Mouse (Mus musculus): ENCODE results near the gene Mical3. TPM values are rescaled to one million over a fixed set of nuclear protein-coding genes. Genes with fewer than 3 reads are reported as not detected.

The Mical3 gene
- polyA plus RNA-seq, 1 experiment from 2014 or later: 20.9 TPM

- no peak overlapping the region for H3K4me2 ChIP-seq
- no peak for ATAC-seq
- H3K27ac ChIP-seq: no peak overlapping the region
- H3K27me3 ChIP-seq: no peaks in the 10 kb centered on the region
- no peak overlapping the region for H3K9ac ChIP-seq
- H3K36me3 ChIP-seq (ENCODE audit: poor library complexity, severe bottlenecking): peaks cover 27% of the 10 kb centered on the region
- H3K4me1 ChIP-seq: no peaks in the 10 kb centered on the region
- no peak overlapping the region for H3K4me3 ChIP-seq
- WGBS: 89% methylated on average over 3 of the region's 3 CpGs
- H3K9me3 ChIP-seq (replicated peaks): no peaks in the 10 kb centered on the region
Measured at GRCm38 (mm10) chr6:120964179-120964578, 166.6 kb downstream of the Mical3 start.

GRCm38 (mm10) chr6:120960338-120961030, 170.3 kb downstream of the Mical3 start:
- no peak overlapping the region for H3K9ac ChIP-seq
- H3K36me3 ChIP-seq (ENCODE audit: poor library complexity, severe bottlenecking): peaks cover 51% of the 10 kb centered on the region
- H3K27ac ChIP-seq: no peak overlapping the region
- ATAC-seq: no peak
- no peaks in the 10 kb centered on the region for H3K4me1 ChIP-seq
- no peak overlapping the region for H3K4me3 ChIP-seq
- H3K4me2 ChIP-seq: no peak overlapping the region
- WGBS: 91% methylated on average over 9 of the region's 9 CpGs
- H3K9me3 ChIP-seq (replicated peaks): no peaks in the 10 kb centered on the region
- no peaks in the 10 kb centered on the region for H3K27me3 ChIP-seq

GRCm38 (mm10) chr6:120957331-120957730, 173.5 kb downstream of the Mical3 start:
- Histone ChIP-seq H3K27me3 (no peaks in the 10 kb centered on the region), H3K36me3 (ENCODE audit: poor library complexity, severe bottlenecking) (peaks cover 75% of the 10 kb centered on the region), H3K9ac (no peak overlapping the region), H3K27ac (no peak overlapping the region), H3K9me3 (replicated peaks) (no peaks in the 10 kb centered on the region), H3K4me3 (no peak overlapping the region), H3K4me2 (no peak overlapping the region), H3K4me1 (no peaks in the 10 kb centered on the region)
- WGBS: 82% methylated on average over 4 of the region's 4 CpGs
- no peak for ATAC-seq

- Histone ChIP-seq H3K9ac (no peak overlapping the region), H3K27me3 (no peaks in the 10 kb centered on the region), H3K36me3 (ENCODE audit: poor library complexity, severe bottlenecking) (peaks cover 82% of the 10 kb centered on the region), H3K9me3 (replicated peaks) (no peaks in the 10 kb centered on the region), H3K4me3 (no peak overlapping the region), H3K4me2 (no peak overlapping the region), H3K27ac (no peak overlapping the region), H3K4me1 (no peaks in the 10 kb centered on the region)
- 84% methylated on average over 11 of the region's 11 CpGs for WGBS
- no peak for ATAC-seq
Measured at GRCm38 (mm10) chr6:120956259-120957161, 174.3 kb downstream of the Mical3 start.

- Histone ChIP-seq H3K4me3 (no peak overlapping the region), H3K36me3 (ENCODE audit: poor library complexity, severe bottlenecking) (peaks cover 84% of the 10 kb centered on the region), H3K4me2 (no peak overlapping the region), H3K4me1 (no peaks in the 10 kb centered on the region), H3K27ac (no peak overlapping the region), H3K27me3 (no peaks in the 10 kb centered on the region), H3K9ac (no peak overlapping the region), H3K9me3 (replicated peaks) (no peaks in the 10 kb centered on the region)
- no peak for ATAC-seq
- 86% methylated on average over 3 of the region's 3 CpGs for WGBS
Measured at GRCm38 (mm10) chr6:120955215-120955614, 175.6 kb downstream of the Mical3 start.

- ATAC-seq: no peak
- Histone ChIP-seq H3K9ac (no peak overlapping the region), H3K9me3 (replicated peaks) (no peaks in the 10 kb centered on the region), H3K4me3 (no peak overlapping the region), H3K27ac (no peak overlapping the region), H3K27me3 (no peaks in the 10 kb centered on the region), H3K4me2 (no peak overlapping the region), H3K4me1 (no peaks in the 10 kb centered on the region), H3K36me3 (ENCODE audit: poor library complexity, severe bottlenecking) (peaks cover 87% of the 10 kb centered on the region)
- WGBS: 87% methylated on average over 8 of the region's 8 CpGs
Measured at GRCm38 (mm10) chr6:120954241-120954640, 176.6 kb downstream of the Mical3 start.

GRCm38 (mm10) chr6:120952475-120952874, 178.3 kb downstream of the Mical3 start:
- no peak overlapping the region for H3K9ac ChIP-seq
- no peak overlapping the region for H3K27ac ChIP-seq
- WGBS: 91% methylated on average over 6 of the region's 6 CpGs
- peaks cover 80% of the 10 kb centered on the region for H3K36me3 ChIP-seq (ENCODE audit: poor library complexity, severe bottlenecking)
- H3K4me3 ChIP-seq: no peak overlapping the region
- H3K4me1 ChIP-seq: no peaks in the 10 kb centered on the region
- H3K4me2 ChIP-seq: no peak overlapping the region
- no peaks in the 10 kb centered on the region for H3K27me3 ChIP-seq
- no peaks in the 10 kb centered on the region for H3K9me3 ChIP-seq (replicated peaks)
- ATAC-seq: no peak

- 94% methylated on average over 6 of the region's 6 CpGs for WGBS
- H3K36me3 ChIP-seq (ENCODE audit: poor library complexity, severe bottlenecking): peaks cover 79% of the 10 kb centered on the region
- H3K4me3 ChIP-seq: no peak overlapping the region
- no peak overlapping the region for H3K4me2 ChIP-seq
- H3K27ac ChIP-seq: no peak overlapping the region
- H3K27me3 ChIP-seq: no peaks in the 10 kb centered on the region
- H3K4me1 ChIP-seq: no peaks in the 10 kb centered on the region
- ATAC-seq: no peak
- H3K9me3 ChIP-seq (replicated peaks): no peaks in the 10 kb centered on the region
- no peak overlapping the region for H3K9ac ChIP-seq
Measured at GRCm38 (mm10) chr6:120951311-120951710, 179.5 kb downstream of the Mical3 start.

- Histone ChIP-seq H3K4me1 (no peaks in the 10 kb centered on the region), H3K9me3 (replicated peaks) (no peaks in the 10 kb centered on the region), H3K4me2 (no peak overlapping the region), H3K36me3 (ENCODE audit: poor library complexity, severe bottlenecking) (peaks cover 49% of the 10 kb centered on the region), H3K27ac (no peak overlapping the region), H3K4me3 (no peak overlapping the region), H3K9ac (no peak overlapping the region), H3K27me3 (no peaks in the 10 kb centered on the region)
- ATAC-seq: no peak
- WGBS: 97% methylated on average over 9 of the region's 9 CpGs
Measured at GRCm38 (mm10) chr6:120945510-120945909, 185.3 kb downstream of the Mical3 start.

GRCm38 (mm10) chr6:120943964-120944363, 186.8 kb downstream of the Mical3 start:
- Histone ChIP-seq H3K9me3 (replicated peaks) (no peaks in the 10 kb centered on the region), H3K9ac (no peak overlapping the region), H3K4me2 (no peak overlapping the region), H3K36me3 (ENCODE audit: poor library complexity, severe bottlenecking) (peaks cover 36% of the 10 kb centered on the region), H3K4me3 (no peak overlapping the region), H3K27me3 (no peaks in the 10 kb centered on the region), H3K27ac (no peak overlapping the region), H3K4me1 (no peaks in the 10 kb centered on the region)
- ATAC-seq: no peak
- 84% methylated on average over 5 of the region's 5 CpGs for WGBS

- Histone ChIP-seq H3K9me3 (replicated peaks) (no peaks in the 10 kb centered on the region), H3K27me3 (no peaks in the 10 kb centered on the region), H3K4me3 (no peak overlapping the region), H3K36me3 (ENCODE audit: poor library complexity, severe bottlenecking) (peaks cover 32% of the 10 kb centered on the region), H3K4me2 (no peak overlapping the region), H3K4me1 (no peaks in the 10 kb centered on the region), H3K9ac (no peak overlapping the region), H3K27ac (no peak overlapping the region)
- no peak for ATAC-seq
- 89% methylated on average over 10 of the region's 10 CpGs for WGBS
Measured at GRCm38 (mm10) chr6:120943551-120943950, 187.2 kb downstream of the Mical3 start.

- no peaks in the 10 kb centered on the region for H3K9me3 ChIP-seq (replicated peaks)
- 77% methylated on average over 2 of the region's 2 CpGs for WGBS
- H3K4me2 ChIP-seq: no peak overlapping the region
- no peak overlapping the region for H3K9ac ChIP-seq
- ATAC-seq: no peak
- no peaks in the 10 kb centered on the region for H3K27me3 ChIP-seq
- peaks cover 31% of the 10 kb centered on the region for H3K36me3 ChIP-seq (ENCODE audit: poor library complexity, severe bottlenecking)
- H3K27ac ChIP-seq: no peak overlapping the region
- H3K4me1 ChIP-seq: no peaks in the 10 kb centered on the region
- H3K4me3 ChIP-seq: no peak overlapping the region
Measured at GRCm38 (mm10) chr6:120943079-120943478, 187.7 kb downstream of the Mical3 start.
